Mouse (Mus musculus): ENCODE data around the gene Tmbim4.

The Tmbim4 gene

GRCm38 (mm10) chr10:120245681-120246080 is 44.3 kb downstream of the Tmbim4 start:
- DNase-seq (ENCODE audit: low spot score), result no peak

GRCm38 (mm10) chr10:120246994-120247750 is 45.8 kb downstream of the Tmbim4 start:
- DNase-seq (ENCODE audit: low spot score), result peak; percentile 60

- no peak for DNase-seq (ENCODE audit: low spot score)
These were observed 49.7 kb downstream of the Tmbim4 start for GRCm38 (mm10) chr10:120250911-120251683.

GRCm38 (mm10) chr10:120251791-120252190 is 50.4 kb downstream of the Tmbim4 start:
- DNase-seq (ENCODE audit: low spot score), result no peak

GRCm38 (mm10) chr10:120252800-120253199 is 51.4 kb downstream of the Tmbim4 start:
- no peak for DNase-seq (ENCODE audit: low spot score)

GRCm38 (mm10) chr10:120257231-120257630 is 55.8 kb downstream of the Tmbim4 start:
- DNase-seq (ENCODE audit: low spot score), result peak; percentile 12

GRCm38 (mm10) chr10:120267790-120268189 is 66.4 kb downstream of the Tmbim4 start:
- DNase-seq (ENCODE audit: low spot score), result no peak

- DNase-seq (ENCODE audit: low spot score), result no peak
These were observed 68.6 kb downstream of the Tmbim4 start for GRCm38 (mm10) chr10:120269946-120270345.

GRCm38 (mm10) chr10:120270777-120271176 is 69.4 kb downstream of the Tmbim4 start:
- DNase-seq (ENCODE audit: low spot score), result peak; percentile 57

GRCm38 (mm10) chr10:120271318-120271717 is 69.9 kb downstream of the Tmbim4 start:
- DNase-seq (ENCODE audit: low spot score), result no peak

- no peak for DNase-seq (ENCODE audit: low spot score)
These were observed 70.5 kb downstream of the Tmbim4 start for GRCm38 (mm10) chr10:120271879-120272269.

GRCm38 (mm10) chr10:120272270-120272883 is 71.0 kb downstream of the Tmbim4 start:
- DNase-seq (ENCODE audit: low spot score), result no peak

GRCm38 (mm10) chr10:120273335-120273734 is 71.9 kb downstream of the Tmbim4 start:
- no peak for DNase-seq (ENCODE audit: low spot score)
